Mouse (Mus musculus) ovary, adult 18-20 months (tissue): ENCODE measurements around the gene Irs1.
A peak's percentile ranks its signal among the peaks of the same experiment; 100 is the strongest.

Experiments
- DNase-seq: peaks from one replicate; pipeline ENCODE4 v3.0.0; 2022; ENCODE audit warnings: low spot score, mixed read lengths

Gene Irs1

DNA sequence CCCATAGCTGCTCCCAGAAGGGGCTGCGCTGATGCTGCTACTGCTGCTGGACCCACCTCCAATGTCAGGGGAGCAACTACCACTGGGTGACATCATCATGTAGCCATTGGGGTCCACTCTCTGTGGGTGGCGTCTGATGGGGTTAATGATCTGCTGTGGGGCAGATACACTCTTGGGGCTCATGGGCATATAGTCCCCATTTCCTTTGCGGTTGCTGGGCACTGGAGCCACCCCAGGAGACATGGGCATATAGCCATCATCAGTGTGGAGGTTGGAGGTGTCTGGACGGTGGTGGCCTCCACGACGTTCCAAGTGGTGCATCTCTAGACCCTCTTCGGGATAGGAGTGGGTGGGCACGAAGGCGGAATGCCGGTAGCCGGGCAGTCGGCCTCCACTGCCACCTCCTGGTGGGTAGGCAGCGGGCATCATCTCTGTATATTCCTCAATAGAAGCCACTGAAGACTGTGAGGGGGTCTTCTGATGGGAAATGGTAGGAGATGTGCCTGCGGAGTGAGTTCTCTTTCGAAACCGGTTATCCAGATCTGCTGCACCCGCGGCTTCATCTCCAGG is 2.7 kb downstream of the Irs1 start:
- no peak for DNase-seq

DNA sequence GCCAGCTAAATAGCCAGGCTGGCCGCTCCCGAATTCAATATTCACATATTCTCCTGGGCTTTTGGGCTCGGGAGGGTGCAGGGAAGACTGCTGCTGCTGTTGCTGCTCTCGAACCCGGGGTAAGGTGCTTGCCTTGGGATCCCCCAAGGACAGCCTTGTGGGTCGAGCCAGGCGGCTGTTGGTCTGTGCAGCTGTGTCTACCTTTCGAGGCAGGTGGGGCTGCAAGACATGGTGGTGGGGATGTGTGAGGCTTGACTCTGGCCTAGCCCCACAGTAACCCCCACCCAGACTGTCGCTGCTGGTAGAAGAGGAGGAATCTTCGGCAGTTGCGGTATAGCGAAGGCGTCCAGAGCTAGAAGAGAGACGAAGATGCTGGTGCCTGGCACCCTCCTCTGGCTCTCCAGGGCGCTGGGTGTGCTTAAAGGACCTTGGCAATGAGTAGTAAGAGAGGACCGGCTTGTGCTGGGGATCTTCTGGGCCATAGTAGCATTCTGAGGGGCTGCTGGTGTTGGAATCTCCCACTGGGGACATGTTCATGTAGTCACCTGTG is 3.4 kb downstream of the Irs1 start:
- peak; percentile 13 for DNase-seq

DNA sequence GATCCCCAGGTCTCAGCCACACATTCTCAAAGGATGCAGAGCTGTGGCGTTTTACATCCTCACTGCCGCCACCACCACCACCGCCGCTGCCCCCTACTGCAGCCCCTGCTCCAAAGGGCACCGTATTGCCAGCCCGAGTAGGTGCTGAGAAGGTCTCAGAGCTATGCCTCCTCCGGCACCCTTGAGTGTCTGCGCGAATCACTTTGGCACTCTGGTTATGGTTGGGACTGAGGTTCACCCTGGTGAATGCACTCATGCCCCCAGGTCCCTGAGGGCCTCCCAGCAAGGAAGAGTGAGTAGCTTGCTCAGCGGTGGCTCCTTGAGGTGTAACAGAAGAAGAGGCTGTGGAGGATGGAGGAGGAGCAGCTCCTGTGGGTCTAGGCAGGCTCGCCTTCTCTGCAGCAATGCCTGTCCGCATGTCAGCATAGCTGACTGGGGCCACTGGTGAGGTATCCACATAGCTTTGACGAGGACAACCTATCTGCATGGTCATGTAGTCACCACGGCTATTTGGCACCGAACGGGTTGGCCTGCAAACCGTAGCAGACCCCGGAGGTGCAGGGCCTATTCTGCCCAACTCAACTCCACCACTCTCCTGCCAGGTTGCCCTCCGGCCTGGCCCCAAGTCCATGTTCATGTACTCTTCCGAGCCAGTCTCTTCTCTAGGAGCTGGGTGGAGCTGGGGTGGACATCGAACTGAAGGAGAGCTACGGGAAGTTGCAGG is 4.0 kb downstream of the Irs1 start:
- DNase-seq: no peak

DNA sequence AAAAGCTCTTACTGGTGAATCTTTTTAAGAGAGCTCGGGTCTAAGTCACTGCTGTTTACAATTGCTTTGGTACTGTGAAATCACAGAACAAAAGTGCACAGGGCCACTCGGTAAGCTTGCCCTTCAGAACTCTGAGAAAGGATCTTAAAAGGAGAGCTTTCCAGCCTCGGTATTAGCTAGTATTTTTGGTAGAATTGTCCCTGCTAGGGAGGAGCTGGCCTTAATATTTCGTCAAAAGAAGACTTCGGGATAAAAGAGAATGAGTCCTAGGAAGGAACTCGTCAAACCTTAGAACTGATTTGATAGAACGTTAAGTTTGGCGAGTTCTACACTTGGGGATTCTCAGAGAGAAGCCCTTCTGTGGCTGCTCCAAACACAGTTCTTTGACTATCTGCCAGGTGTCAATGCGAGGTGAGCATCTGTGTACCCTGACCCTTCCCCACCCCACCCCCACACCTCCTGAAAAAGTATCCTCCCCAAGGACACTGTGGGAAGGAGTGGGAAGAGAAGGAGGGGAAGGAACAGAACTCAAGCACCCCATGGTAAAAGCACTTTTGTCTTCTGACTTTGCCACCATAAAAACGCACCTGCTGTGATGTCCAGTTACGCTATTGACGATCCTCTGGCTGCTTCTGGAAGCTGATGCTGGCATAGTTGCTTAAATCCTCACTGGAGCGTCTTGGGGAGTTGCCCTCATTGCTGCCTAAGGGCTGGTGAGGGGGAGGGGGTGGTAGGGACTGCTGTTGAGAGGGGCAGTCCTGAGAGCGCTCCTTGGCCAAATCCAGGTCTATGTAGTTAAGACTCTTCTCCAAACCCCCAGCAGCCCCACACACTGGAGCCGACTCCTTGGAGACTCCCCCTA is 4.8 kb downstream of the Irs1 start:
- DNase-seq: peak; percentile 12

DNA sequence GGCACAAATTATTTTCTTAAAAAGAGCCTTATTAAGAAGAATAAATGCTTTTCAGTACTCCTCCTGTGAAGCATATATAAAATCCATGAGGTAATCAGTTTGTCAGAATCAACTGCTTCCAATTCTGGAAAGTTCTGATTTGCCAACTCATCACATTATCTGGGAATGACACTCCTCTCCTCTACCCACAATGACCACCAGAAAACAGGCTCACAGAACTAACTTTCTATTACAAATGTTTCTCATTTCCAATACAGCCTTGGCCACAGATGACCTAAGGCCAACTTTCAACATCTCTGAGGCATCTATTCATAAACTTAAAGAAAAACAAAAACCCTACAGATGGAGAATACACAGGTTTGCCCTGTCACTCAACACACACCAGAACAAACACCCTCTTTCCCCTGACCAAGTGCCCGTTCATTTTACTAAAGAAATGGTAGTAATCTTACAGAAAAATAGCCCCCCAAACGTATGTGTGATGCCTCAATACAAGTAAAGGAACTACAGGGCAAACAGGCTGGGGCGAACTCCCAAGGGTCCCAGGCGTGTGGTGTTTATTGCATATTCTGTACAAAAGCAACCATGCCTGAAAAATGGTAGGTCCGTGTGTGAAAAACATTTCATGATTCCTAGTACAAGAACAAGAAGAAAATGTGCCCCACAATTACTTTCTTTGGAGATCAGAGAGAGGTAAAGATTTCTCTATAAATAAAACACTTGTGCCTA is 5.6 kb downstream of the Irs1 start:
- no peak for DNase-seq

DNA sequence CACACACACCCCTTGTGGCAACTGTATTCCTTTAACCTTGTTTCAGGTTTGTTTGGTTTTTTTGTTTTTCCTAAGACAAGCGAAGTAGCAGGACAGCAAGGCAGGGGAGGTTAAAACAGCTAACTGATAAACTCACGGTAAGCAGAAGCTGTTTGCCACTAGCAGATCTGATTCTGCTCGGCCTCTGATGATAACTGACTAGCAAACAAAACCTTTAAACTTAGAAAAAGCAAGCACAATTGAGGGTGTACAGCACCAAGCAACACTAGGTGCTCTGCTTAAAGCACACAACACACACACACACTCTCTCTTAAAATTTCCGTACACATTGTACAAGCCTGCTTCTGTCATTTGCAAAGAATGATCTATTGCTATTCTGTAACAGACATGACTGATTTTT is 6.8 kb downstream of the Irs1 start:
- no peak for DNase-seq

DNA sequence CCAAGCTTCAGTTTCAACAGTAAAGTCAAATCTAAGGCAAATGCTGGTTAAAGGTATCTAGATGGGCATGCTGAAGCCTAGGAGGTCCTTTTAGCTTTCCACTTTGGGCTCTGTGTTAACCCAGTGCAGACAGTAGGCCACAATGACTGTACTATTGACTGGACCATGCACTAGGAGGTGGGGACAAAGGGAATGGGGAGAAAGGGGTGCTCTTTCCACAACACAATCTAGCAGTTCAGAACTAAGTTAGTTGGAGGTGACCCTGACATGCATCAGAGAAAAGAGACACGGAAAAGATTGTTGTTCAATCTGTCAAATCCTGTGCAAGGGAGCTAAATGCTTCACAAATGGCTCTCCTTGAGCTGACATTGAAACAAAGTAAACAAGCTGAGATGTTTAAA is 7.3 kb downstream of the Irs1 start:
- peak; percentile 16 for DNase-seq

DNA sequence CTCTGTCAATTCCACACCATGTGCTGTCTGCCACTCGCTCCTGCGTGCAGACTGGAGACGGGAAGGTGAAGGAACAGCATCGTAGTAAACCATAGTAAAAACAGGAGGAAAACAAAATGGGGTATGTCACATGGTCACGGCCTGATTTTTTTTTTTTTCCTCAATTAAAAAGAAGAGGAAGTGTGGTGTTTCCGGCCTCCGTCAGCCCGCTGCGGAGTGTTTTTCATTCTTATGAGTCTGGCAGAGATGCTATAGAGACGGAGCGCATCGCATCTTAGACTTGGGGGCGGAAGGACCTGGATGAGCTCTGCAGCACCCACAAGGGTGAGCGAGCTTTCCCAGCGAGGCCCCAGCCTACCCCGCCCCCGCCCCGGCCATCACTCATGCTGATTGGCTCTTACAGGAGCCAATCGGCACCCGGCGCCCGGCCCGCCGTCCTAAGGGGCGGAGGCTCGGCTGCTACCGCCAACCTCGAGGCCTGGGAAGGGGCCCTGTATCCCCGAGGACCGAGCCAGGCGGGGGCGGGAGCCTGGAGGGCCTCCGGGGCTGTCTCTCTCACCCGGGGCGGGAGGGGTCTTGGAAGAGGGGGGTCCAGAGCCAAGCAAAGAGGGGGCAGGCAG is 8.1 kb downstream of the Irs1 start:
- DNase-seq: peak; percentile 90

DNA sequence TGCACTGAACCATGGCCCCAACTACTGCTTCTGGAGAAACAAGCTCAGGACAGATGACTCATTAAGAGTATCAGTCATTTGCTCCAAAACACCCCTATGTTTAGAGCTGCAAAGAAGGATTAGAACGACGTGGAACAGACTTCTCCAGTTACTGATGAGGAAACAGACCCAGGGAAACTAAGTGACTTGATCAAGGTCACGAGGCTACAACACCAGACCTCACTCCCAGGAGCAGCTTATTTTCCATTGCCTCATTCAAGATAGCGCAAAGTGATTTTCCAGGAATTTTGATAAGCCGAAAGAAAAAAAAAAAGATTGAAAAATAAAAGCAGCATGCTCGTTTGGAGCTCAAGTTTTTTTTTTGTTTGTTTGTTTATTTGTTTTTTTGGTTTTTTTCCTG is 9.4 kb downstream of the Irs1 start:
- DNase-seq: no peak

DNA sequence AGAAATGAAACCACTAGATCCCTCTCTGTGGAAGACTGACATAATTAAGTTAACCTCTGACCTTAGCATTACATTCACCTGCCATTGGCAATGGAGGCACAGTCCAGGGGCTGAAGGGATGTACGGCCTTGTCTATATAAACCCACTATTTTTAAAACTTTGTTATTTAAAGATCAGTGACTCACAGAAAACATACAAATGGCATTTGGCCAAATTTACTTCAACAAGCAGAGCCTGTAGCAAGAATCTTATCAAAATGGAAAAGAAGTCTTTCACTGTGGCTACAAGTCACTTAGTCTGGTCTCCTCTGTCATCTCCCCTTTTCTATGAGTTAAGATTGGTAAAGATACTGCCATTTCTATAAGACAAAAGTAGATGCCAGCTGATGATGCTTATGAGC is 11.4 kb downstream of the Irs1 start:
- no peak for DNase-seq

DNA sequence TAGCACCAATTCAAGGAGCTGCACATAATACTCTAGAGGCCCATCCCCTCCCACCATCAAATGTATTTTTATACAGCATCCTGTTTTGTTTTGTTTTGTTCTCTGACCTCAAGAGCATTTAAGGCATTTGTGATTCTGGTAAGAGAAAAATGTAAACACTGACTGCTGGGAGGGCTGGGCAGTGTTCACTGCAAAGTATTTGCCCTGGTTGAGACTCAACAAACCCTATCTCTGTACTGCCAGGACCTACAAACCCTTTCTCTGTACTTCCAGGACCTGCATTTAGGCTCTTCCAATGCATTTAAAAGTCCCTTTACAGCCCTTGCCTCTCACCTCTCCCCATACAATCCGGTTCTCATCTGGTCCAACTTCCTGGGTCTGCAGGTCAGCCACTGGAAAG is 16.9 kb downstream of the Irs1 start:
- no peak for DNase-seq

DNA sequence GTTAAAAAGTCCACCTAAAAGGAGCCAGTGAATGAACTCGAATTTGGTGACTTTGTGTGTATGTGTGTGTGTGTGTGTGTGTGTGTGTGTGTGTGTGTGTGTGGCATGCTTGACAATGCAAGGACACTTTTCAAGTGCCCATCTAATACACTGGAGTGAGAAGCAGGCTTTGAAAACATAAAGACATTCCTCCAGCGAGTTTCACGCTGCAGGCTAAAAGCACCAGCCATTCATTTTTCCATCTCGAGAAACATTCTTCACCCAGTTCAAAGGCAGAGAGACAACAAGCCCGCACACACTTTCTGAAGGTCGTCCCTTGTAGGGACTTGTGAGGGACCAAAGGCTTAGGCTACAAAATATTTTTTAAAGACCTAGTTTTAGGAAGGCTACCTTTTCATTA is 17.7 kb downstream of the Irs1 start:
- no peak for DNase-seq

DNA sequence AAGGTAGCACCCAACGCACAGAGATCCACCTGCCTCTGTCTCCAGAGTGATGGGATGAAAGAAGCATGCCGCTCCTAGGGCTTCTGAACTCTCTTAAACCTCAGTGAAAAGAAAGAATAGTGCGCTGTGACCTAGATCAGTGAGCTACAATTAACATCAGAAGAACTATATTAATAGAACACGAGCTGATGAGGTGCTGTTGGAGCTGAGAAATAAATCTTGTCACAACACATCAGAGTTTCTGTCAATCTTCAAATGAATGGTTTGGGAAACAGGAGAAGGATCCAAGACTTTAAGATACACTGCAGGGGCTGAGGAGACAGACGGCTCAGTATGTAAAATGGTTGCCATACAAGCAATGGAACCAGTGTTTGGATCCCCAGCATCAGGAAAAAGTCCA is 19.0 kb downstream of the Irs1 start:
- DNase-seq: no peak

DNA sequence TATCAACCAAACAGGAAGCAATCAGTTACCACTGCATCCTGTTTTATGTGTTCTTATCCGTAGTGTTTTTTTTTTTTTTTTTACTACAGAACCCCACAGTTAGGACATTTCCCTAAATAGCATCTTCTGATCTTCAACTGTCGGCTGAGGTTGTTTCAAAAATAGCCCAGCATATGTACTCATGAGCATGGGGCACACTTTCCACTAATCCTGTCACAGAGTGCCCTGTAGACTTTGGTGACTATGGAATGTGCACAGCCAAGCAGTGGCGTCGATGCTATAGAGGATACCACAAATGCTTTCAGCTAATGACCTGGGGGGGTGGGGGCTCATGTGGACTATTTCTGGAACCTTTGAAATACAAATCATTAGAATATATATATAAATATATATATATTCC is 23.7 kb downstream of the Irs1 start:
- no peak for DNase-seq

DNA sequence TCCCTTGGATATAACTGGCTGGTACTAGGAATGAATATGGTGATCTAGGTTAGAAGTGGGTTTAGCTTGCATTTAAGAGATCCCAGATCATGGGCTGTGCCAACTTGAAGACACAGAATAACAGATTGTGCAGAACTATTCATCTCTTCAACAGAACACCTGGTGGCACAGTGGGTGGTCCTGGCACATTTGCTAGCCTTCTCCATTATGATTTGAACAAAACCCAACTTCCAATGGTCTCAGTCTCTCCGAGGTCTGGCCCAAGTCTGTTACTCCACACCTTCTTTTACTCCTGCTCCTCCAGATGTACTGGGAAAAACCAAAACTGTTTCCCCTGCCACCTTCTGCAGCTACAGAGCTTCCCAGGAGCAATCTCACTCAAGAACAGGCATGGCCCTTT is 28.9 kb downstream of the Irs1 start:
- DNase-seq: no peak

DNA sequence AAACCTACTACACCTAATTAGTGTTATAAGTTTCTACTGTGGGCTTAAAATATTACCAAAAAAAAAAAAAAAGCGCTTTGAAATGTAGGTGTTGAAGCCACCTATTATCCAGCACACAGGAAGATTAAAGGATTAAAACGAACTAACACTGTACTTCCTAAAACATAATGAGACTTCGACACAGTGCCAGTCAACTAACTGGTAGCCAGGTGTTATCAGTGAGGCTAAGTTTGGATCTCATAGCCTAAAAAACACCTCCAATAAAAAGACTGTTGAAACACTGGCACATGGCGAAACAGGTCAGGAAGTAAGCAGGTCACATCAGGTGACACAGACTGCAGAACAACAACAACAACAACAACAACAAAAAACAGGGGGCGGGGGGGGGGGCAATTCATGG is 29.6 kb downstream of the Irs1 start:
- DNase-seq: no peak

DNA sequence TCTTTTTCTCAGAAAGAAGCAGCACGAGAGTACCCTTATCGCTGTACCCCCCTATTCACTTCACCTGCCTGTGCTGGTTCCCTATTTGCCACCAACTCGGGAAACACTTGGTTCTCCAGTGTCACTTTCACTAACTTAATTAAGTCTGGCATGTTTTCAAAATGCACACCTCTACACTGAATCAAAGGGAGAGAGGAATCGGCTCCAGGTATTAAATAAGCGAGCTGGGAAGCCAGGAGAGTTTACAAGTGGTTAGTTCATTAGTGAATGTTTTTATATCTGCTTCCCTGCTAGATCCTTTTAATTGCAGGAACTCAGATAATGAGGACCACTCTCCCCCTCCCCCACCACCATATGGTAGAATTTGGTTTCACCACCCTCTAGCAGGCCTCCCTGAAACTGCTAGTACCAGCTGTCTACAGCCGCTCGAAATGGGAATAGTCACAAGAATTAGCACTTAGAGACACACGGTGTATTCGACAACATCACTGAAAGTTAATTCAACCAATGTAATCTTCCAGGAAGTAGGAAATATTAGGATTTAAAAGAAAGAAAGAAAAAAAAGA is 30.1 kb downstream of the Irs1 start:
- no peak for DNase-seq

DNA sequence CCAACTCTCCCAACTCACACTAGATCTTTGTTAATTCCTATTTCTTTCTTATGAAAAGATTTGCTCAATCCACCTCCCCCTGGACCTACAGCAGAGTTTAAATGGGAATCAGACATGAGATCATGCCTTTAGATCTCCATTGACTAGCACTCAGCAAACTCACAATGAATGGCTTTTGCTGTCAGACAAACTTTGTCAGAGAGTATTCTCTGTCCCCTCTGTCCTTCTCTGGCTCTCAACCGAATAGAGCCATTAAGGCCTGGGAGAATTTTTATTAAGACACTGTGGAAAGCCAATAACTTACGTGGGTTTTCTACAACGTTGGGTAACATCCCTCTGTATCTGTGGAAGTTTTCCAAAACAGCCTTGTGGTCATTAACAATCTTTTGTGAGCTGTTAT is 31.2 kb downstream of the Irs1 start:
- DNase-seq: no peak

DNA sequence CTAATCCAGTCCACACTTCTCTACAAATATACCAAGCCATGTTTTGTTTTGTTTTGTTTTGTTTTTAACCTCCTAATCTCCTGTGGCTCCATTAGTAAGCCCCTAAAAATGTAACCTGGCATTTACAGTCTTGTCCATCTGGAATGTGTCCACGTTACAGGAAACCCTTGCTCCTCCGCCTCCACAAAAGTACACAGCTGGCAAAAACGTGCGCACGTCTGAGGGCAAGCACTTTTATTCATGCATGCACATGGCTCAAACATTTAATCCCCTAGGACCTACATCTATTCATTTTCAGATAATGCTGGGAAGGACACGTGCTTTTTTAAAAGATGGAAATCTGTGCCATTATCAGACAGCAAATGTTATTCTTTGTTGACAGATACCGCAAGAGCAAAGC is 32.9 kb downstream of the Irs1 start:
- DNase-seq: no peak

DNA sequence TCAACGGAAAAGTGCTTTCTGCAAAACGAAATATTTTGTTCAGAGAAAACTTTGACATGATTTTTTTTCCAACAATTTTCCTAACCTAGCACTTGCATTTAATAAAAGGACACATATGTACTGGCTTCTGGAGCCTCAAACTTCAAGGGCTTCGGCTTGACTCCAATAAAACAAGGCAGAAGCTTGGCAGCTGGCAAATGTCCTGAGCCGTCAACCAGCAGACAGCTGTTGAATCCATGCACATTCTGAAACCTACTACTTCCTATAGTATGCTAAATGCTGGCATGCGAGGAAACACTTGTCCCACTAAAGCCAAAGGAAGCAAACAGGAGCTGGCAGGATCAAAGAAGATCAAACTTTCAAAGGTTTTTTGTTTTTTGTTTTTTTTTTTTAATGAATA is 33.8 kb downstream of the Irs1 start:
- DNase-seq: no peak

DNA sequence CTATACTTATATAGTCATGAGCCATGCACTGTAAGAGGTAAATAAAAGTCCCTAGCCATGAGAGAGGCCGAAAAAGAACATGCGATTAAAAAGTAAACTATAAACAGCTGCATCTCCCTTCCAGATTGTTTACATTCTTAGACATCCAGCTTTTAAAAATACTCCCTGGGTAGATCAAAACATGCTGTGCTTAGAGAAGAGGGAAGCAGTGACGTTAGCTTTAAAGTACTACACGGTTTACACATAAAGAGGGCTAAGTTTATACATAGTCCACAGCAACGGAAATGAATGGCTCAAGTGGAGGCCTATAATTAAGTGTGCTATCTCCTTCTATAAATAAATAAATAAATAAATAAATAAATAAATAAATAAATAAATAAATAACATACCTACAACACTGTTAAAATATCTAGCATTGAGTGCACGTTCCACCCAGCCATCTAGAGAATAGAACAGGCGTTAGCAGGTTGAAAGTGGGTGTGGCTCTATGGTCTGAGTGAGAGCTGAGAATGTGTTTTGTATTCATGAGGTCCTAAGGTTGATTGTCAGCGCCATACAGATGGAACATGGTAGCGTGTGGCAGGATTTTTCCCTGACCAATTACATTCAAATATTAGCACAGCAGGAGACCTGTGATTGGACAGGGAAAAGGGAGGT is 37.3 kb downstream of the Irs1 start:
- DNase-seq: no peak
